8 mouse cellular contexts compared by ENCODE assay signal in genomic region chr7:105639304-105639703, GRCm38 (mm10). TPM values are rescaled to one million over a fixed set of nuclear protein-coding genes. Genes with fewer than 3 reads are reported as not detected.
DNase-seq lines count a peak whose midpoint lies in the region; ATAC-seq lines count a peak whose summit lies in the region.

No protein-coding gene starts in this region.

- 68% methylated on average over 9 of the region's 9 CpGs for WGBS in intestine, embryonic 16.5 days
- 77% methylated on average over 9 of the region's 9 CpGs for WGBS in neural tube, embryonic 13.5 days

- H3K9ac ChIP-seq in intestine, embryonic 16.5 days (ENCODE audit: low read depth, low read length): peak overlapping the region; percentile 88
- H3K9ac ChIP-seq in neural tube, embryonic 13.5 days: peak overlapping the region; percentile 91

- ATAC-seq in megakaryocyte, adult 5-6 weeks (ENCODE audit: poor library complexity, severe bottlenecking): no peak
- ATAC-seq in intestine, embryonic 16.5 days: no peak
- ATAC-seq in neural tube, embryonic 13.5 days (ENCODE audit: low read depth): no peak

- H3K4me2 ChIP-seq in intestine, embryonic 16.5 days (ENCODE audit: low read depth, low read length): peak overlapping the region; percentile 93
- peak overlapping the region; percentile 88 for H3K4me2 ChIP-seq in neural tube, embryonic 13.5 days

- peak overlapping the region; percentile 99 for H3K4me3 ChIP-seq in megakaryocyte, embryonic 14.5 days (replicated peaks)
- peak overlapping the region; percentile 79 for H3K4me3 ChIP-seq in intestine, embryonic 16.5 days (ENCODE audit: low read length)
- H3K4me3 ChIP-seq in neural tube, embryonic 13.5 days: peak overlapping the region; percentile 71

- H3K27ac ChIP-seq in intestine, embryonic 16.5 days (ENCODE audit: low read length): no peak overlapping the region
- no peak overlapping the region for H3K27ac ChIP-seq in neural tube, embryonic 13.5 days (replicated peaks)

- peaks cover 59% of the 10 kb centered on the region for H3K36me3 ChIP-seq in megakaryocyte, embryonic 14.5 days (replicated peaks; ENCODE audit: low read length)
- H3K36me3 ChIP-seq in intestine, embryonic 16.5 days (ENCODE audit: control insufficient read depth, insufficient read depth, low read length): peaks cover 10% of the 10 kb centered on the region; the same call in 1 of the 2 replicates
- peaks cover 39% of the 10 kb centered on the region for H3K36me3 ChIP-seq in neural tube, embryonic 13.5 days

- intact Hi-C loops in left cerebral cortex, postnatal 36 days (cut with DNase I): loop anchor here (5.0 to 10.0 kb wide), 2 partner anchors 82 to 235 kb away; partner anchors contain the start of genes Cnga4 and Fam160a2

- peak; percentile 42 to 62 for DNase-seq in adrenal gland, postnatal 36 days
- no peak for DNase-seq in adrenal gland, postnatal 25 days
- no peak for DNase-seq in left cerebral cortex, postnatal 36 days (ENCODE audit: low spot score in 2 of 2)
- no peak for DNase-seq in ovary, adult 18-20 months (ENCODE audit: low spot score)

- H3K27me3 ChIP-seq in megakaryocyte, embryonic 14.5 days (replicated peaks): no peaks in the 10 kb centered on the region
- no peaks in the 10 kb centered on the region for H3K27me3 ChIP-seq in intestine, embryonic 16.5 days (replicated peaks; ENCODE audit: control insufficient read depth, insufficient read depth, low read length)
- H3K27me3 ChIP-seq in neural tube, embryonic 13.5 days: no peaks in the 10 kb centered on the region

- H3K4me1 ChIP-seq in megakaryocyte, embryonic 14.5 days: peaks cover 60% of the 10 kb centered on the region
- peaks cover 20% of the 10 kb centered on the region for H3K4me1 ChIP-seq in intestine, embryonic 16.5 days (ENCODE audit: control insufficient read depth, insufficient read depth, low read length)
- H3K4me1 ChIP-seq in neural tube, embryonic 13.5 days (replicated peaks): peaks cover 52% of the 10 kb centered on the region

- no peaks in the 10 kb centered on the region for H3K9me3 ChIP-seq in megakaryocyte, embryonic 14.5 days
- H3K9me3 ChIP-seq in intestine, embryonic 16.5 days (ENCODE audit: control insufficient read depth, low read length): no peaks in the 10 kb centered on the region
- no peaks in the 10 kb centered on the region for H3K9me3 ChIP-seq in neural tube, embryonic 13.5 days

RNA-seq across cellular contexts. Expression of gene Timm10b, which starts 0.6 kb away (rescaled TPM):
- 100 to 1,000 TPM; 101 to 139 TPM for total RNA-seq in adrenal gland, postnatal 36 days (2021)
- 125 and 142 TPM in 2 replicates for total RNA-seq in adrenal gland, postnatal 25 days (2021)
- 588 and 794 TPM in 2 replicates for polyA plus RNA-seq in megakaryocyte, embryonic 14.5 days (2012; ENCODE audit: insufficient read depth, low replicate concordance)
- total RNA-seq in megakaryocyte, adult 5-6 weeks (2015): 77.3 and 105 TPM in 2 replicates
- total RNA-seq in megakaryocyte, adult 5-6 weeks (2017): 85.4 and 91.6 TPM in 2 replicates
- 188 and 200 TPM in 2 replicates for polyA plus RNA-seq in intestine, embryonic 16.5 days (2015; fragmentation: Nextera tagmentation; extraction: Ambion mirVana)
- polyA plus RNA-seq in neural tube, embryonic 13.5 days (2015; fragmentation: Nextera tagmentation; extraction: Ambion mirVana): 166 and 168 TPM in 2 replicates
- total RNA-seq in left cerebral cortex, postnatal 36 days (2021): 10 to 100 TPM; 70.9 to 75.7 TPM

RNA-seq across cellular contexts. Expression of gene Arfip2, which starts 0.9 kb away (rescaled TPM):
- 10 to 100 TPM; 53.4 to 54.9 TPM for total RNA-seq in adrenal gland, postnatal 36 days (2021)
- 58.1 and 66.3 TPM in 2 replicates for total RNA-seq in adrenal gland, postnatal 25 days (2021)
- 18.8 and 50.9 TPM in 2 replicates for polyA plus RNA-seq in megakaryocyte, embryonic 14.5 days (2012; ENCODE audit: insufficient read depth, low replicate concordance)
- 6.9 and 12.0 TPM in 2 replicates for total RNA-seq in megakaryocyte, adult 5-6 weeks (2015)
- 24.6 and 24.8 TPM in 2 replicates for total RNA-seq in megakaryocyte, adult 5-6 weeks (2017)
- polyA plus RNA-seq in intestine, embryonic 16.5 days (2015; fragmentation: Nextera tagmentation; extraction: Ambion mirVana): 69.9 and 74.7 TPM in 2 replicates
- polyA plus RNA-seq in neural tube, embryonic 13.5 days (2015; fragmentation: Nextera tagmentation; extraction: Ambion mirVana): 81.1 and 82.1 TPM in 2 replicates
- total RNA-seq in left cerebral cortex, postnatal 36 days (2021): 100 to 1,000 TPM in 1 of 2 experiments, 10 to 100 TPM in 1; 96.6 to 106 TPM

RNA-seq across cellular contexts. Expression of gene Gm45799, which starts 1.0 kb away (rescaled TPM):
- 1 to 10 TPM; 3.9 to 8.4 TPM for total RNA-seq in adrenal gland, postnatal 36 days (2021)
- total RNA-seq in adrenal gland, postnatal 25 days (2021): 10.0 and 14.0 TPM in 2 replicates
- polyA plus RNA-seq in megakaryocyte, embryonic 14.5 days (2012; ENCODE audit: insufficient read depth, low replicate concordance): 276 and 880 TPM in 2 replicates
- 6.7 and 18.0 TPM in 2 replicates for total RNA-seq in megakaryocyte, adult 5-6 weeks (2015)
- total RNA-seq in megakaryocyte, adult 5-6 weeks (2017): 6.0 and 6.6 TPM in 2 replicates
- 27.7 and 34.6 TPM in 2 replicates for polyA plus RNA-seq in intestine, embryonic 16.5 days (2015; fragmentation: Nextera tagmentation; extraction: Ambion mirVana)
- 6.1 and 7.1 TPM in 2 replicates for polyA plus RNA-seq in neural tube, embryonic 13.5 days (2015; fragmentation: Nextera tagmentation; extraction: Ambion mirVana)
- 10 to 100 TPM in 1 of 2 experiments, 1 to 10 TPM in 1; 9.4 to 16.3 TPM for total RNA-seq in left cerebral cortex, postnatal 36 days (2021)

RNA-seq across cellular contexts. Expression of gene Trim3, which starts 5.9 kb away (rescaled TPM):
- 10 to 100 TPM; 24.6 to 30.9 TPM for total RNA-seq in adrenal gland, postnatal 36 days (2021)
- total RNA-seq in adrenal gland, postnatal 25 days (2021): 32.7 and 34.9 TPM in 2 replicates
- polyA plus RNA-seq in megakaryocyte, embryonic 14.5 days (2012; ENCODE audit: insufficient read depth, low replicate concordance): 5.4 and 7.3 TPM in 2 replicates
- 14.8 and 19.7 TPM in 2 replicates for total RNA-seq in megakaryocyte, adult 5-6 weeks (2015)
- 10.9 and 15.3 TPM in 2 replicates for total RNA-seq in megakaryocyte, adult 5-6 weeks (2017)
- polyA plus RNA-seq in intestine, embryonic 16.5 days (2015; fragmentation: Nextera tagmentation; extraction: Ambion mirVana): 18.0 and 19.1 TPM in 2 replicates
- 84.1 and 85.4 TPM in 2 replicates for polyA plus RNA-seq in neural tube, embryonic 13.5 days (2015; fragmentation: Nextera tagmentation; extraction: Ambion mirVana)
- total RNA-seq in left cerebral cortex, postnatal 36 days (2021): 100 to 1,000 TPM; 145 to 165 TPM

RNA-seq across cellular contexts. Expression of gene Dnhd1, which starts 11.3 kb away (rescaled TPM):
- 1 to 10 TPM; 1.6 to 2.3 TPM for total RNA-seq in adrenal gland, postnatal 36 days (2021)
- 5.6 and 6.3 TPM in 2 replicates for total RNA-seq in adrenal gland, postnatal 25 days (2021)
- polyA plus RNA-seq in megakaryocyte, embryonic 14.5 days (2012; ENCODE audit: insufficient read depth, low replicate concordance): 0.63 TPM in 1 of 2 replicates, not detected in the other
- total RNA-seq in megakaryocyte, adult 5-6 weeks (2015): 1.8 and 4.7 TPM in 2 replicates
- total RNA-seq in megakaryocyte, adult 5-6 weeks (2017): 0.95 and 2.7 TPM in 2 replicates
- polyA plus RNA-seq in intestine, embryonic 16.5 days (2015; fragmentation: Nextera tagmentation; extraction: Ambion mirVana): 0.59 and 1.1 TPM in 2 replicates
- 1.0 and 1.2 TPM in 2 replicates for polyA plus RNA-seq in neural tube, embryonic 13.5 days (2015; fragmentation: Nextera tagmentation; extraction: Ambion mirVana)
- 1 to 10 TPM; 3.4 to 9.5 TPM for total RNA-seq in left cerebral cortex, postnatal 36 days (2021)

Comparison
In these comparisons a context has a peak if more than half of its experiments do, and no peak if none do; other contexts are left out.
1. DNase-seq: peak in adrenal gland, postnatal 36 days (2 of 2); none in adrenal gland, postnatal 25 days (single experiment), left cerebral cortex, postnatal 36 days (0 of 2) and ovary, adult 18-20 months (single experiment).
2. Peak in every context shown above with its lines, with median percentiles within 50 percentile points of each other: H3K4me3 ChIP-seq.